Mouse (Mus musculus) A20 (cell line): ENCODE results near the gene Ube2v1.
A peak's percentile ranks its signal among the peaks of the same experiment; 100 is the strongest.
"Not testable (repeated sequence)": the region's sequence is repeated elsewhere in the genome, so short reads cannot be mapped to it uniquely, and the experiment has no call there.

Experiments used
- DNase-seq: peaks from one replicate; pipeline ENCODE4 v3.0.0-alpha.2; 2011; ENCODE audit warnings: low read depth, low spot score

Ube2v1 gene

DNA sequence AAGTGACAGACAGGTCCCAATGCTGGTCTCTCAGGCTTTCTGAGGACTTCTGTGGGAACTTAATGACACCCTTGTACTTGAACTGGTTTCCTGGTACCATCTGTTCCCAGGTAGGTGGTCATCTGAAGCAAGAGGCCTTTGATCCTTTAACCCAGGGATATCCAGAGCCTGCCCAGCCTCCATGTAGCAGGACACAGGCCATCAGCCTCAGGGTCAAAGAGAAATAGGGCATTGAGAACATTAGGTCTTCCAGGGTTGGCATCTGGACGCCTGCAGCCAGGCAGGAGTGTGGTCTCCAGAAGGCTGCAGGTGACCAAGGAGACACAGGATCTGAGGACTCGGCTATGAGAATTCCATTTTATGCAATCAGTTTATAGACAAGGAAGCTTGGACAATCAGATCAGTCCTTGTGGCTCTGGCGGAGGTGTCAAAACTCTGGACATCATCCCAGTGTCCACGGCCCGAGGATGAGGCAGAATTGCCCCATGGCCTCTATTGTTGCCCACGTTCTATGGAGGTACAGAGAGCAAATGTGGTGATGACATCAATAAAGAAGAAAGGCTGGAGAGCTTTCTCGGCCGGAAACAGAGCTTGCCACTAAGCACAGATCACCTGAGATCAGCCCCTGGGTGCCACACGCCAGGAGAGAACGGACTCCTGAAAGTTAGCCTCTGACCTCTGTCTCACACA, 23.2 kb upstream of the Ube2v1 start:
- DNase-seq, result no peak

DNA sequence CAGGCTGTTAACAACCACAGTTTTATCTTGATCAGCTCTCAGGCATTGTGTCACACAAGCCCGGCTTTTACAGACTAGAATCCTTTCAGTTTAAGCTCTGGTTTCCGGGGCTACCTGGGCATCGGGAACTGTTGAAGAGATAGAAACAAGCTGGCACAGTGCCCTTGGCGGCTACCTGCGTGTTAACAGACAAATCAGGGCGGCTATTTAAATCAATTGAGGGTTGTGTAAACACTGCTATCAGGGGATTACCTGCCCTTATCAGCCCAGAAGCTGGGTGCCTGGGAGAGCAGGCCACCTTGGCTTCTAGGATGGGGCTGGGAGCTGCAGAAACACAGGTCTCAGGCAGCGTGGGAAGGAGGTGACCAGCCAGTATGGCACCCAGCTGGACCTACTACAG, 20.8 kb upstream of the Ube2v1 start:
- DNase-seq, result no peak

DNA sequence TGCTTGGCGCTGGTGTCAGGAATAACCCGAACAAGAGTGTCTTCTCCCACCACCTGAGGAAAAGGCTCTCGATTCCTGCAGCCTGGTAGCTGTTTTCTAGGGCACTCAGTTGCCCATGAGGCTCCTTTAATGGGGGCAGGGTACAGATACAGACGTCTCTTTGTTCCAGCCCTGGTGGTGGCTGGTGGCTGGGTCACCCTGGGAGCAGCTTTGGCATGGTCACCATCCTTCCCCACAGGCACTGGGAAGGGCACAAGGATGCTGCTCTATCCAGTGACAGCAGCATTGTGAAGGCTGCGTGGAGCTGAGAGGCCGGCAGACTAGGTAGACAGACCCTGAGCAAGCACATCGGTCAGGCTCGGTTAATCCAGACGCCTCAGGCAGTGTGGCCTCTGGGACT, 19.7 kb upstream of the Ube2v1 start:
- no peak for DNase-seq

GRCm38 (mm10) chr2:167649290-167650032, 17.6 kb upstream of the Ube2v1 start:
- DNase-seq, result peak; percentile 96

GRCm38 (mm10) chr2:167646411-167646810, 14.5 kb upstream of the Ube2v1 start:
- no peak for DNase-seq

GRCm38 (mm10) chr2:167643356-167644052, 11.6 kb upstream of the Ube2v1 start:
- not testable (repeated sequence) for DNase-seq

GRCm38 (mm10) chr2:167642164-167642563, 10.3 kb upstream of the Ube2v1 start:
- no peak for DNase-seq

GRCm38 (mm10) chr2:167641337-167641736, 9.4 kb upstream of the Ube2v1 start:
- peak; percentile 73 for DNase-seq

DNA sequence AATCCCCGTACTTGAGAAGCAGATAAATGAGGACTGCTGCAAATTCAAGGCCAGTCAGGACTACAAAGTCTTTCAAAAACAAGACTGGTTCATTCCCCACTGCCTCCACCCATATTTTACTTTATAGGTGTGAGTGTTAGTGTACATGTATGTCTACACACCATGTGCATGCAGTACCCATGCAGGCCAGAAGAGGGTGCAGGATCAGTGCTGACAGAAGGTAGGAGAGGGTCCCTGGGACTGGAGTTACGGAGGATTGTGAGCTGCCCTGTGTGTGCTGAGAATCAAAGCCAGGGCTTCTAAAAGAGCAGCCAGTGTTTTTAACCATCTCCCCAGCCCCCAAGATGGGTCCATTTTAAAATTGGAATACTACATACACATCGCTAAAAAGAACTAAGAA, 8.4 kb upstream of the Ube2v1 start:
- DNase-seq, result peak; percentile 64

- DNase-seq, result no peak
Measured at GRCm38 (mm10) chr2:167634865-167635512, 3.1 kb upstream of the Ube2v1 start.

GRCm38 (mm10) chr2:167634338-167634770, 2.5 kb upstream of the Ube2v1 start:
- DNase-seq, result peak; percentile 99

DNA sequence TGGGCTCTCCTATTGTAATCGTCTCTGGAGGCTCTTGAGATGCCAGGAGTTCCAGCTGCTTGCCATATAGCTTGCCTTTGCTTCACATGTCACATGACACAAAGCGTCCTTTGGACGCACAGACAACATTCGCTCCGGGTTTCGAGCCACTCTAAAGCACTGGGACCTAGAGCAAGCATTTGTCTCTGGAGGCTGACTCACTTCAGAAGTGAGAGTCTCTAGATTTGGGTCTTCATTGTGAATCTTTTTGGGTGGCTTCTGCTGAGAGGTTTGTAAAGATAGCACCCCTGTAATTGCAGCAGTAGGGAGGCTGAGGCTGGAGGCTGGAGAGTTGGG, 1.6 kb upstream of the Ube2v1 start:
- peak; percentile 76 for DNase-seq

DNA sequence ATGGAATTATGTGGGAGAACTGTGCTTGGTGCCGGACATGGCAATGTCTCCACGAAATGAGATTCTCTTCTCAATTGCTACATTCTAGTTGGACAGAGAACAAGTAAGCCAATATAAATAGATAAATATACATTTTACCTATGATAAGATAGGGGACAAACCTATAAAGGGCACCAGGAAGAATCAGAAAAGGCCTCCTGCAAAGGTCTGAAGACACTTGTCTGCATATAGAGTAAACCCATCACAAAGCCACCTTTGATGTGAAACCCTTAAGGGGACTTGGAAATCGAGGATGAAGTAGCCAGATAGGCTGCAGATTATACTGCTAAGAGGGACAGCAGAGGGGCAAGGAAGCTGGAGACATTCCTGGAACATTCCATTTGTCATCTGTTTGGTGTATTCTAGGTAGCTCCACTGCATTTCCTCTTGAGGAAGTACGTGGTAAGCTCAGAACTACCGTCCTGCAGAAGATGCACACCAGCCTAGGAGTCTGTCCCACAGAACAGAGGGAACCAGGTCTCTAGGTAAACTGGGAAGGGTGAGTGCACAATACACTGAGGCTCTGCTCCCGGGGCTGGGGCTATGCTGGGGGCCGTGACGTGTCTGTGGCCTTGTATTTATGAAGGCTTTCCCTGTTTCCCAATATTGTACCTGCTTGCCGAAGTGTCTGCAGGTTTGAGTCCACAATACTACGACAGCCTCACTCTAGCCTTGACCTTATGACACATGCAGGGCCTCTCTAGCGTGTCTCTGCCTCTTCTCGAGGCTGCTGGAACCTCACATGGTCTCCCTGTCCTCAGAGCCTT, 1.0 kb upstream of the Ube2v1 start:
- DNase-seq, result peak; percentile 56

DNA sequence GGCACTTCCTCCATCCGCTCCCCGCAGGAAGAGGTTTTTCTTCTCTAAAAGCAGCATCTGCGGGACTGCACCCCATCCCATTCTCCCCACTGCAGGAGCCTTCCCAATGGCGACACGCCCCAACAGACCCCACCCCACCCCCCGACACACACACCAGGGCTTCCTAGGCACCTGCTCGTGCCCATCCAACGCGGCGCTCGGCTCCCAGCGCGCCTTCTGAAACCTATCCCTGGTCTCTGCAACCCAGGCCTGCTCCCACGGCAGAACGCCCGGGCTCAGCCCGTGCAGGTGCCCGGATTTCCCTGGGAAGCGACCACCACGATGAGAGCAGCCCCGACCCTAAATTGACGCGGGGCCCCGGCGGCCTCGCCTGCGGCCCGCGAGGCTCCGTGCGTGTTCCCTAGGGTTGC, 709 bp downstream of the Ube2v1 start:
- DNase-seq, result peak; percentile 39

- no peak for DNase-seq
Measured at GRCm38 (mm10) chr2:167630421-167630820, 1.5 kb downstream of the Ube2v1 start.

DNA sequence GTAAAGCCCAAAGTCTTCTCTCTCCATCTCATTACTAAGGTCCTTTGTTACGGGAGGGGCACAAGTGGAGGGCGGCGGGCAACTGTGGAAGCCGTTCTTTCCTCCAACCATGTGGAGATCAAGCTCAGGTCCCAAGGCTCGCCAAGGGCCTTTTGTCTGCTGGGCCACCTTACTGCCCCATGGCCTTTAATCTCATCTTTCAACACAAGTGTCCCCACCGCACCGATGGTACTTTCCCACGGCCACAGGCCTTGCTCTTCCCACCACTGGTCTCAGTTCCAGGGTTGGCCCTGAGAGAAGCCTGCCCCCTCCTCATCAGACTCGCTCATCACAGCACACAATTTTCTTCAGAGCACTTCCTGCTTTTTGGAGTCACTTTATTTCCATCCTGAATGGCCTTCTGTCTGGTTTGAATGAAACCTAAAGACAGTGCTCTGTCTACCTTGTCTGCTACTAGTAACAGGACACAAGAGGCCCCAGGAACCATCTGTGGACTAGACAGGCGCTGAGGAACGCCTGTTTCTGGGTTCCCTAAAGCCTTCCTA, 2.2 kb downstream of the Ube2v1 start:
- no peak for DNase-seq

DNA sequence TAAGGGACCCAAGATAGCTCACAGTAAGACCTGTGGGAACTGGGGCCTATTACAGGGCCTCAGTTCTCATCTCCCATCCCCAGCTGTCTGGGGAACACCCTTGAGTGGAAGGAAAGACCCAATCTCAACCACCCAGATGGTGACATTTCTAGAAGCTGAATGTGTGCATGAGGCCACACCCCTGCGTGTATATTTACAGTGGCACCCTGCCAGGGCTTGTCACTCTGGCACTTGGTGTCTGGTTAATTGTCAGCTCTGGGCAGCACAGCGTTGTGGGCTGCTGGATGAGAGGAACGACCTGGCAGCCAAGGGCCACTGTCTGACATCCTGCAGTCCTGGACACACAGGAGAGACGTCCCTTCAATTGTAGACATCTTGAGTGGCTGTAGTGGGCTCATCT, 3.0 kb downstream of the Ube2v1 start:
- DNase-seq, result no peak

DNA sequence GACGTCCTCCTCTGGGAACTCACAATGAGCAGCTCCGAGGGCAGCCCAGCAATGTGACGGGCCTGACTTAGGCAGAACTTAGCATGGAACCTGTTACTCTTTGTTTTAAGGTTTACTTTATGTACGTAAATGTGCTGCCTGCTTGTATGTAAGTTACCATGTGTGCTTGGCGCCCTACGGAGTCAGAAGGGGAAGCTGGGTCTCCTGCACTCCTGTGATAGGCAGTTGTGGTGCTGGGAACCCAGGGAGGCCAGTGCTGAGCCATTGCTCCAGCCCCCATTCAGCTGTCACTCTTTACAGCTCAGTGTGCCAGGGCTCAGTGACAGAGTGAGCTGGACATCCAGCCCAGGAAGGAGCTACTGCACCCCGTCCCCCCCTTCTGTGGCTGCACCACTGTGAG, 4.9 kb downstream of the Ube2v1 start:
- no peak for DNase-seq

DNA sequence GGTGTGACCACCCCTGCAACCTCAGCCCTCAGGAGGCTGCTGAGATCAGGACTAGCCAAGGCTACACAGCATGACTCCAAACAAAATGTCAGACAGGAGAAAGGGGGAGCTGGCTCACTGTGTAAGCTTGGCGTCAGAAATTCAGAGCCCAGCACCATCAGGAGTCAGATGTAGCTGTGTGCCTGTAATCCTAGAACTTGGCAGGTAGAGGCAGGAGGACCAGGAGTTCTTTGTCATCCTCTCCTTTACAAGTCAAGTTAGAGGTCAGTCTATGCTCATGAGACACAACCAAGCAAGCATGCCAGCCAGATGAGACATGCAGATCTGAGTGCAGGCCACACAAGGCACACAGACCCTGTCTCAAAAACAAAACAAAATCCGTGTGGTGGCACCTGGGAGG, 6.2 kb downstream of the Ube2v1 start:
- no peak for DNase-seq

- DNase-seq, result no peak
Measured at GRCm38 (mm10) chr2:167624368-167625075, 7.4 kb downstream of the Ube2v1 start.
